Mouse (Mus musculus) CH12.LX (cell line): Measurements from ENCODE around the gene Ptprm. TPM values are rescaled to one million over a fixed set of nuclear protein-coding genes. Genes with fewer than 3 reads are reported as not detected.

Source experiments
- DNase-seq: peaks from one replicate; pipeline ENCODE4 v3.0.0-alpha.2; 2013; ENCODE audit errors: extremely low read depth
- H3K27ac ChIP-seq: 2 replicates; pipeline ENCODE4 v1.5.1; 2012; ENCODE audit warnings: low read depth, mild to moderate bottlenecking, control low read depth, moderate library complexity; ENCODE audit not compliant: insufficient read depth
- H3K27me3 ChIP-seq: replicated peaks from 2 replicates; pipeline ENCODE3; 2012; ENCODE audit warnings: inconsistent platforms
- H3K36me3 ChIP-seq, 2 experiments: replicated peaks in 1 of 2; 2 replicates each; pipeline versions ENCODE3 to v1.6.1; 2012; ENCODE audit warnings: inconsistent platforms in 1 of 2, low read length in 1 of 2, mild to moderate bottlenecking in 1 of 2, mixed read lengths in 1 of 2, moderate library complexity in 1 of 2; ENCODE audit not compliant: control insufficient read depth in 1 of 2, insufficient read depth in 1 of 2
- H3K4me1 ChIP-seq, 2 experiments: 2 replicates each; pipeline ENCODE4 v1.6.1; 2012; ENCODE audit warnings: inconsistent platforms in 1 of 2, moderate library complexity in 1 of 2; ENCODE audit not compliant: insufficient read depth in 2 of 2, control insufficient read depth in 1 of 2
- H3K4me2 ChIP-seq: 2 replicates; pipeline ENCODE4 v1.6.1; 2012; ENCODE audit warnings: low read depth, mild to moderate bottlenecking, control low read depth; ENCODE audit not compliant: poor library complexity, insufficient read depth, severe bottlenecking
- H3K4me3 ChIP-seq, 3 experiments: fragments of 150-350 bp in 1 of 3; sonication (generic) in 1 of 3; replicated peaks in 1 of 3; 2 replicates each; pipeline versions ENCODE3 to v1.5.1; 2011 to 2012; ENCODE audit warnings: low read depth in 2 of 3, low read length in 2 of 3, mild to moderate bottlenecking in 2 of 3, moderate library complexity in 2 of 3, control low read depth in 1 of 3, improper control_type of control experiment in 1 of 3, inconsistent platforms in 1 of 3, mixed read lengths in 1 of 3; ENCODE audit not compliant: poor library complexity in 1 of 3
- H3K79me2 ChIP-seq: replicated peaks from 2 replicates; pipeline ENCODE4 v1.6.1; 2012; ENCODE audit warnings: mild to moderate bottlenecking, moderate library complexity; ENCODE audit not compliant: control insufficient read depth, poor library complexity, insufficient read depth, severe bottlenecking; ENCODE audit errors: extremely low read depth
- H3K9ac ChIP-seq: 2 replicates; pipeline ENCODE4 v1.6.1; 2012; ENCODE audit warnings: low read depth, mild to moderate bottlenecking, control low read depth, moderate library complexity; ENCODE audit not compliant: insufficient read depth
- H3K9me3 ChIP-seq: replicated peaks from 2 replicates; pipeline ENCODE3; 2012; ENCODE audit warnings: low read length, inconsistent platforms, mixed read lengths
- BHLHE40 ChIP-seq: IDR thresholded peaks from 2 replicates; pipeline ENCODE4 v1.6.1; 2011; ENCODE audit warnings: mild to moderate bottlenecking, low read depth, low read length, improper control_type of control experiment
- CTCF ChIP-seq, 2 experiments: IDR thresholded peaks in 1 of 2; conservative IDR thresholded peaks in 1 of 2; 2 replicates each; pipeline ENCODE4 v1.5.1; 2011 to 2012; ENCODE audit warnings: low read depth in 2 of 2, low read length in 2 of 2, improper control_type of control experiment in 1 of 2, inconsistent platforms in 1 of 2, mild to moderate bottlenecking in 1 of 2, moderate library complexity in 1 of 2
- EP300 ChIP-seq: IDR thresholded peaks from 2 replicates; pipeline ENCODE4 v1.6.1; 2011; ENCODE audit warnings: low read length, improper control_type of control experiment
- ETS1 ChIP-seq: conservative IDR thresholded peaks from 2 replicates; pipeline ENCODE4 v1.6.1; 2012; ENCODE audit warnings: low read depth, mild to moderate bottlenecking, inconsistent platforms, low read length, improper control_type of control experiment, moderate library complexity
- HCFC1 ChIP-seq: IDR thresholded peaks from 2 replicates; pipeline ENCODE4 v1.6.1; 2012; ENCODE audit warnings: low read depth, mild to moderate bottlenecking, inconsistent platforms, low read length, improper control_type of control experiment
- JUN ChIP-seq: IDR thresholded peaks from 2 replicates; pipeline ENCODE4 v1.6.1; 2011; ENCODE audit warnings: low read depth, mild to moderate bottlenecking, low read length, improper control_type of control experiment, moderate library complexity; ENCODE audit not compliant: insufficient read depth
- JUND ChIP-seq: conservative IDR thresholded peaks from 2 replicates; pipeline ENCODE4 v1.6.1; 2011; ENCODE audit warnings: low read depth, low read length, improper control_type of control experiment
- MAFK ChIP-seq: IDR thresholded peaks from 2 replicates; pipeline ENCODE4 v1.6.1; 2011; ENCODE audit warnings: low read length, improper control_type of control experiment; ENCODE audit not compliant: insufficient replicate concordance
- MAX ChIP-seq: IDR thresholded peaks from 2 replicates; pipeline ENCODE4 v1.6.1; 2011; ENCODE audit warnings: low read length, improper control_type of control experiment
- MAZ ChIP-seq: IDR thresholded peaks from 2 replicates; pipeline ENCODE4 v1.6.1; 2012; ENCODE audit warnings: low read depth, mild to moderate bottlenecking, inconsistent platforms, low read length, improper control_type of control experiment, moderate library complexity
- MEF2A ChIP-seq: IDR thresholded peaks from 2 replicates; pipeline ENCODE4 v1.6.1; 2014; ENCODE audit warnings: low read depth, mild to moderate bottlenecking, inconsistent platforms, low read length, improper control_type of control experiment, borderline replicate concordance
- PAX5 ChIP-seq: IDR thresholded peaks from 2 replicates; pipeline ENCODE4 v1.6.1; 2012; ENCODE audit warnings: low read length, inconsistent platforms, mixed read lengths
- POLR2A ChIP-seq: IDR thresholded peaks from 2 replicates; pipeline ENCODE4 v1.6.1; 2011; ENCODE audit warnings: low read depth, mild to moderate bottlenecking, improper control_type of control experiment, low read length
- POLR2AphosphoS2 ChIP-seq: IDR thresholded peaks from 2 replicates; pipeline ENCODE4 v1.6.1; 2011; ENCODE audit warnings: low read depth, low read length, improper control_type of control experiment
- RAD21 ChIP-seq: IDR thresholded peaks from 2 replicates; pipeline ENCODE4 v1.6.1; 2011; ENCODE audit warnings: low read depth, mild to moderate bottlenecking, low read length, improper control_type of control experiment, moderate library complexity
- SIN3A ChIP-seq: IDR thresholded peaks from 2 replicates; pipeline ENCODE4 v1.6.1; 2012; ENCODE audit warnings: low read length, improper control_type of control experiment, inconsistent platforms
- TBP ChIP-seq: conservative IDR thresholded peaks from 2 replicates; pipeline ENCODE4 v1.6.1; 2011; ENCODE audit warnings: low read depth, low read length, improper control_type of control experiment
- UBTF ChIP-seq: IDR thresholded peaks from 2 replicates; pipeline ENCODE4 v1.6.1; 2012; ENCODE audit warnings: low read depth, mild to moderate bottlenecking, inconsistent platforms, low read length, improper control_type of control experiment, moderate library complexity
- USF1 ChIP-seq: IDR thresholded peaks from 2 replicates; pipeline ENCODE4 v1.6.1; 2014; ENCODE audit warnings: low read depth, mild to moderate bottlenecking, inconsistent platforms, low read length, improper control_type of control experiment
- ZKSCAN1 ChIP-seq: IDR thresholded peaks from 2 replicates; pipeline ENCODE4 v1.6.1; 2012; ENCODE audit warnings: low read depth, inconsistent platforms, low read length, improper control_type of control experiment, borderline replicate concordance
- dilution Hi-C: fragments of 300-500 bp; cut with MboI; formaldehyde crosslinking; loops from 2 replicates; pipeline ENCODE4 v1.14.3; 2020; ENCODE audit warnings: low sequenced_read_pairs; ENCODE audit not compliant: extremely low pct_unique_long_range_greater_than_20kb, extremely low pct_ligation_motif_present
- in situ Hi-C: fragments of 300-500 bp; cut with MboI; formaldehyde crosslinking; loops from 3 replicates; pipeline ENCODE4 v1.14.3; 2019; ENCODE audit warnings: low sequenced_read_pairs, low pct_ligation_motif_present, low pct_unique_long_range_greater_than_20kb, mixed read lengths
- polyA plus RNA-seq: library from polyadenylated mRNA; unstranded; fragments of >175 nt; gene quantifications from 2 replicates; pipeline ENCODE4 v1.2.1, GENCODE M21; 2012; ENCODE audit warnings: low read depth; ENCODE audit not compliant: insufficient read length
- total RNA-seq, 2 experiments: library from RNA; depleted of rRNA; stranded (reverse); fragments of 300-350 nt in 1 of 2; fragments of >200 nt in 1 of 2; gene quantifications; 2 replicates each; pipeline ENCODE4 v1.2.3; 2012 to 2014

Ptprm gene
- total and polyA plus RNA-seq, 3 experiments = not detected

DNA sequence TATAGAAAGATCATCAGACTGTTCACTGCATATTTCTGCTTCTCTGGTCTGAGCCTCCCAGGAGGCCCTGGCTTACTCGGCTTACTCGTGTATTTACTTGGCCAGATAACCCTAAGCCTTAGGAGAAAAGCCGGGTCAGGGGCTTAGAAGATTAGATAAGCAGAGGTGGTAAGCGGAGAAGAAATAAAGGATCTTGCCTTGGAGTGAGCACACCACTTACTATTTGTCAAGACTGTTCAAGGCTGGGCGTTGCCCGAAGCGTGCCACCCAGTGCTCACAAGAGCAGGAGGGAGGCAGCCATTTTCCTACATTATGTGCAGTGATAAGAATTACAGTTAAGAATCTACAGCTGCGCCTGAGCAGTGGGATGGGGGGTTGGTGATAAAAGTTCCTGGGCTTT is 646.6 kb downstream of the Ptprm start:
- peaks cover 87% of the 10 kb centered on the region for H3K9me3 ChIP-seq

DNA sequence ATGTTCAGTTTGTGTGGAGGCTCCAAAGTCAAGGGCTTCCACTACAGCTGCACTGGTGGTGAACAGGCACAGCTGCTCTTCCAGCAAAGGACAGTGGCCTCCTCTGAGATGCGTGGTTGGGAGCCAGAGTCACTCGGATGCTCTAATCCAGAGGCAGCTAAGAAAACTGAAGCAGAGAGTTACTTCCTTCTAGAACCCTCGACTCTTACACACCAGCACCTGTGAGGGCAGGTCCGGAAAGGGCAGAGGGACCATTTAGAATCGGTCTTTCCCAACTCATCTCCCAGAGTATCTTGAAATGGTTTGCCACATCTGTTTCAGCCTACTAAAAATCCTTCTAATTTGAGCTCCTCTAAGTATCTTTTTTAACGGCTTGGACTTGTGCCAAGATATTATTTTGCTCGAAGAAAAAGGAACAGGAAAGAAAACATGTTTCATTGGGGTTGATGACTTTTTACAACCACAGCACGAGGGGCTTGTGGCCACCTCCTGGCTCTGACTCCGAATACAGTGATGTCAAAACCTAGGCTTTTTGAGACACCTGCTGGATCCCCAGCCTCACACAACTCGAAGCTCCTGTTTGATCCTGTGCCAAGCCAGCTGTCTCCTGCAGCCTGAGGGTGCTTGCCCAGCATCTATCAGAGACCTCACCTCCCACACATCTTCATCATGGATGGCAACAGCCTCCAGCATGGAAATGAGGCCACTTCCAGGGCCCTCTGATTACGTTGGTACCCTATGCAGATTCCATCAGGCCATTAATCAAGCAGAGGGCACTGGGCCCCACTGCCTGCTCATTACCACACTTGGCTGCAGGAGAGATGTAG is 652.7 kb downstream of the Ptprm start:
- in situ Hi-C loops (no loop called here), dilution Hi-C loops (no loop called here)
- peaks cover 84% of the 10 kb centered on the region for H3K9me3 ChIP-seq
- H3K4me3 ChIP-seq = no peak overlapping the region
- H3K9ac ChIP-seq = no peak overlapping the region
- H3K27ac ChIP-seq = no peak overlapping the region
- H3K4me2 ChIP-seq = no peak overlapping the region
- no peaks in the 10 kb centered on the region for H3K79me2 ChIP-seq
- H3K36me3 ChIP-seq = no peaks in the 10 kb centered on the region
- TF ChIP-seq MEF2A = no peak
- TF ChIP-seq ETS1 = no peak
- TF ChIP-seq RAD21 = no peak
- no peak for TF ChIP-seq JUN
- no peak for TF ChIP-seq ZKSCAN1
- no peak for TF ChIP-seq TBP
- no peak for TF ChIP-seq SIN3A
- no peak for TF ChIP-seq POLR2A
- TF ChIP-seq UBTF = no peak
- no peak for TF ChIP-seq HCFC1
- TF ChIP-seq EP300 = no peak
- TF ChIP-seq MAZ = no peak
- no peak for TF ChIP-seq PAX5
- no peak for TF ChIP-seq USF1
- no peak for TF ChIP-seq MAFK
- TF ChIP-seq CTCF (conservative IDR thresholded peaks at IDR 0.05 in 1 of 2, IDR thresholded peaks at IDR 0.05 in 1 of 2; ENCODE audit: low read depth in 2 of 2, low read length in 2 of 2) = no peak
- TF ChIP-seq POLR2AphosphoS2 = no peak
- TF ChIP-seq BHLHE40 = no peak
- TF ChIP-seq JUND = no peak
- no peak for TF ChIP-seq MAX
- DNase-seq = no peak
- no peaks in the 10 kb centered on the region for H3K27me3 ChIP-seq
- H3K4me1 ChIP-seq = no peaks in the 10 kb centered on the region

More for the DNA sequence above, 646.6 kb downstream of the Ptprm start:
- Histone ChIP-seq H3K27ac (no peak overlapping the region), H3K4me1 (no peaks in the 10 kb centered on the region), H3K9ac (no peak overlapping the region), H3K4me3 (no peak overlapping the region), H3K27me3 (no peaks in the 10 kb centered on the region), H3K36me3 (no peaks in the 10 kb centered on the region), H3K4me2 (no peak overlapping the region), H3K79me2 (no peaks in the 10 kb centered on the region)
- no peak for TF ChIP-seq HCFC1
- no peak for TF ChIP-seq SIN3A
- no peak for TF ChIP-seq UBTF
- in situ Hi-C loops (no loop called here), dilution Hi-C loops (no loop called here)
- no peak for DNase-seq
